In the genomic region with DNA sequence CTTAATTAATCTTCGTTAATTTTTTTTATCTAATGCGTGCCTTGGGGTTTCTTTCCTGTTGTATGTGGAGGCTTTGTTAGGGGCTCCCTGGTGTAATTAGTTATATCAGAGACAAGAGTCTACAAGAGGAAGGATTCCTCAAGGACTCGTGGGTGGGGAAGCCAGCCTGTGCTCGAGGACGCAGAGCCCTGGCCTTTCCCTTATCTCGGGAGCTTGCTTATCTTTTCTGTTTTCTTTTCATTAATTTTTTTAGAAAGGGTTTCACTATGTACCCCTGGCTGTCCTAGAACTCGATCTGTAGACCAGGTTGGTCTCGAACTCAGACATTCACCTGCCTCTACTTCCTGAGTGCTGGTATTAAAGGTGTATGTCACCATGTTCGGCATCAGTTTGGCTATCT, we compare ENCODE assay signal across 24 mouse cellular contexts. TPM values are rescaled to one million over a fixed set of nuclear protein-coding genes. Genes with fewer than 3 reads are reported as not detected.
DNase-seq lines count a peak whose midpoint lies in the region; ATAC-seq and TF ChIP-seq lines count a peak whose summit lies in the region.
"Had no signal": no experiment of that assay in that cellular context is flagged by ENCODE, and none has a peak within 500 bp of the region (broad histone marks: within the 10 kb centered on the region; RNA-seq: fewer than 3 reads in every experiment).

No protein-coding gene starts in this region.

- no peak for TF ChIP-seq CTCF in forebrain, postnatal 0 days (IDR thresholded peaks at IDR 0.05; ENCODE audit: low read depth)
- no peak for TF ChIP-seq CTCF in testis, adult 2 months (IDR thresholded peaks at IDR 0.05; ENCODE audit: control insufficient read depth, insufficient read depth, insufficient replicate concordance, low read depth, low read length)
- no peak for TF ChIP-seq CTCF in liver, embryonic 14.5 days (IDR thresholded peaks at IDR 0.05; ENCODE audit: low read depth)

- no peak for DNase-seq in forebrain, embryonic 11.5 days (ENCODE audit: low spot score)
- DNase-seq in forebrain, postnatal 0 days: no peak
- no peak for DNase-seq in testis, postnatal 14 days (ENCODE audit: low spot score)
- DNase-seq in liver, embryonic 14.5 days (ENCODE audit: low read depth in 3 of 3, low spot score in 3 of 3): no peak
- DNase-seq: cerebellum, adult 2 months; cerebellum, postnatal 36 days; gastrocnemius, postnatal 10 days; heart, postnatal 36 days; lung, postnatal 4 days; thymus, adult 18-20 months had no signal

- H3K4me1 ChIP-seq in forebrain, embryonic 11.5 days (replicated peaks; ENCODE audit: control insufficient read depth, insufficient read depth, low read length): no peaks in the 10 kb centered on the region
- H3K4me1 ChIP-seq in forebrain, postnatal 0 days (ENCODE audit: insufficient read depth): no peaks in the 10 kb centered on the region
- H3K4me1 ChIP-seq in testis, adult 2 months (ENCODE audit: control insufficient read depth, insufficient read depth, low read length): no peaks in the 10 kb centered on the region
- peaks cover 33 to 35% of the 10 kb centered on the region in 2 experiments for H3K4me1 ChIP-seq in liver, embryonic 14.5 days (replicated peaks; ENCODE audit: control insufficient read depth in 2 of 2, insufficient read depth in 2 of 2, low read length in 1 of 2)
- H3K4me1 ChIP-seq in hindbrain, embryonic 13.5 days (replicated peaks): no peaks in the 10 kb centered on the region
- H3K4me1 ChIP-seq in intestine, embryonic 16.5 days (ENCODE audit: control insufficient read depth, insufficient read depth, low read length): no peaks in the 10 kb centered on the region
- H3K4me1 ChIP-seq: forebrain, embryonic 13.5 days; hindbrain, embryonic 15.5 days; kidney, embryonic 15.5 days; limb, embryonic 12.5 days; midbrain, embryonic 13.5 days; neural tube, embryonic 12.5 days had no signal

- TF ChIP-seq EP300 in liver, embryonic 14.5 days (IDR thresholded peaks at IDR 0.05; ENCODE audit: low read depth): no peak

- no peaks in the 10 kb centered on the region for H3K9me3 ChIP-seq in forebrain, embryonic 11.5 days (ENCODE audit: control insufficient read depth, low read length)
- no peaks in the 10 kb centered on the region for H3K9me3 ChIP-seq in forebrain, postnatal 0 days (ENCODE audit: low read length)
- H3K9me3 ChIP-seq in liver, embryonic 14.5 days (ENCODE audit: control insufficient read depth, low read length): no peaks in the 10 kb centered on the region
- H3K9me3 ChIP-seq in hindbrain, embryonic 13.5 days: no peaks in the 10 kb centered on the region
- no peaks in the 10 kb centered on the region for H3K9me3 ChIP-seq in intestine, embryonic 16.5 days (ENCODE audit: control insufficient read depth, low read length)
- H3K9me3 ChIP-seq: forebrain, embryonic 13.5 days; hindbrain, embryonic 15.5 days; kidney, embryonic 15.5 days; limb, embryonic 12.5 days; midbrain, embryonic 13.5 days; neural tube, embryonic 12.5 days had no signal

- H3K27me3 ChIP-seq in forebrain, embryonic 11.5 days (ENCODE audit: control insufficient read depth, insufficient read depth, low read length): no peaks in the 10 kb centered on the region
- no peaks in the 10 kb centered on the region for H3K27me3 ChIP-seq in forebrain, postnatal 0 days (ENCODE audit: insufficient read depth, low read length)
- H3K27me3 ChIP-seq in testis, adult 2 months (ENCODE audit: control insufficient read depth, insufficient read depth, low read length): no peaks in the 10 kb centered on the region
- no peaks in the 10 kb centered on the region; the same call in 1 of the 2 replicates for H3K27me3 ChIP-seq in liver, embryonic 14.5 days (ENCODE audit: control insufficient read depth, insufficient read depth, low read length)
- peaks cover 8% of the 10 kb centered on the region; the same call in 1 of the 2 replicates for H3K27me3 ChIP-seq in hindbrain, embryonic 13.5 days
- no peaks in the 10 kb centered on the region for H3K27me3 ChIP-seq in intestine, embryonic 16.5 days (replicated peaks; ENCODE audit: control insufficient read depth, insufficient read depth, low read length)
- H3K27me3 ChIP-seq: hindbrain, embryonic 15.5 days; limb, embryonic 12.5 days had no signal

- H3K9ac ChIP-seq in forebrain, embryonic 11.5 days (ENCODE audit: low read length): no peak overlapping the region
- H3K9ac ChIP-seq in forebrain, postnatal 0 days: no peak overlapping the region
- H3K9ac ChIP-seq in liver, embryonic 14.5 days (replicated peaks): peak overlapping the region; percentile 66
- H3K9ac ChIP-seq in hindbrain, embryonic 13.5 days: no peak overlapping the region
- H3K9ac ChIP-seq in intestine, embryonic 16.5 days (ENCODE audit: low read depth, low read length): no peak overlapping the region
- H3K9ac ChIP-seq: forebrain, embryonic 13.5 days; hindbrain, embryonic 15.5 days; kidney, embryonic 15.5 days; limb, embryonic 12.5 days; lung, embryonic 14.5 days; midbrain, embryonic 13.5 days; neural tube, embryonic 12.5 days had no signal

- 79% methylated on average over 9 of the region's 9 CpGs for WGBS in forebrain, embryonic 11.5 days
- 71% methylated on average over 9 of the region's 9 CpGs for WGBS in forebrain, postnatal 0 days
- 21% methylated on average over 9 of the region's 9 CpGs for WGBS in liver, embryonic 14.5 days (ENCODE audit: insufficient replicate concordance)
- 80% methylated on average over 9 of the region's 9 CpGs for WGBS in hindbrain, embryonic 13.5 days
- WGBS in intestine, embryonic 16.5 days: 60% methylated on average over 9 of the region's 9 CpGs

- ATAC-seq in forebrain, embryonic 11.5 days (replicated peaks; ENCODE audit: low FRiP score): no peak
- ATAC-seq in forebrain, postnatal 0 days: no peak
- peak; percentile 45; the same call in 1 of the 2 replicates for ATAC-seq in liver, embryonic 14.5 days (ENCODE audit: insufficient read depth)
- no peak for ATAC-seq in hindbrain, embryonic 13.5 days (ENCODE audit: low FRiP score)
- ATAC-seq in intestine, embryonic 16.5 days: no peak
- ATAC-seq: forebrain, embryonic 13.5 days; midbrain, embryonic 13.5 days had no signal

- no peak for TF ChIP-seq POLR2A in testis, adult 2 months (IDR thresholded peaks at IDR 0.05; ENCODE audit: control insufficient read depth, low read depth, low read length)

- peak overlapping the region; percentile 25; the same call in 1 of the 2 replicates for H3K27ac ChIP-seq in forebrain, embryonic 11.5 days (ENCODE audit: low read depth, low read length)
- no peak overlapping the region for H3K27ac ChIP-seq in forebrain, postnatal 0 days (ENCODE audit: low read depth, low read length)
- peak overlapping the region; percentile 63; the same call in 1 of the 2 replicates for H3K27ac ChIP-seq in testis, adult 2 months (ENCODE audit: control insufficient read depth, insufficient read depth, low read depth, low read length)
- peak overlapping the region; percentile 93 for H3K27ac ChIP-seq in liver, embryonic 14.5 days
- no peak overlapping the region for H3K27ac ChIP-seq in hindbrain, embryonic 13.5 days
- no peak overlapping the region for H3K27ac ChIP-seq in intestine, embryonic 16.5 days (ENCODE audit: low read length)
- H3K27ac ChIP-seq: forebrain, embryonic 13.5 days; hindbrain, embryonic 15.5 days; kidney, embryonic 15.5 days; limb, embryonic 12.5 days; midbrain, embryonic 13.5 days; neural tube, embryonic 12.5 days had no signal

- no peaks in the 10 kb centered on the region for H3K36me3 ChIP-seq in forebrain, embryonic 11.5 days (ENCODE audit: control insufficient read depth, insufficient read depth, low read length)
- no peaks in the 10 kb centered on the region for H3K36me3 ChIP-seq in forebrain, postnatal 0 days (ENCODE audit: insufficient read depth)
- H3K36me3 ChIP-seq in testis, adult 2 months (ENCODE audit: control insufficient read depth, insufficient read depth, low read length): no peaks in the 10 kb centered on the region
- H3K36me3 ChIP-seq in liver, embryonic 14.5 days (replicated peaks; ENCODE audit: control insufficient read depth, insufficient read depth, low read depth): no peaks in the 10 kb centered on the region
- no peaks in the 10 kb centered on the region for H3K36me3 ChIP-seq in hindbrain, embryonic 13.5 days
- no peaks in the 10 kb centered on the region for H3K36me3 ChIP-seq in intestine, embryonic 16.5 days (ENCODE audit: control insufficient read depth, insufficient read depth, low read length)
- H3K36me3 ChIP-seq: hindbrain, embryonic 15.5 days; kidney, embryonic 15.5 days; limb, embryonic 12.5 days; midbrain, embryonic 13.5 days; neural tube, embryonic 12.5 days had no signal

- no peak overlapping the region for H3K4me3 ChIP-seq in forebrain, embryonic 11.5 days (ENCODE audit: low read depth, low read length)
- no peak overlapping the region for H3K4me3 ChIP-seq in forebrain, postnatal 0 days (ENCODE audit: low read depth, low read length)
- H3K4me3 ChIP-seq in testis, adult 2 months (ENCODE audit: control insufficient read depth, low read depth, low read length): no peak overlapping the region
- H3K4me3 ChIP-seq in liver, embryonic 14.5 days (ENCODE audit: insufficient read depth in 1 of 2, low read depth in 2 of 2, low read length in 2 of 2): no peak overlapping the region
- H3K4me3 ChIP-seq in hindbrain, embryonic 13.5 days: no peak overlapping the region
- no peak overlapping the region for H3K4me3 ChIP-seq in intestine, embryonic 16.5 days (ENCODE audit: low read length)
- H3K4me3 ChIP-seq: forebrain, embryonic 13.5 days; hindbrain, embryonic 15.5 days; kidney, embryonic 15.5 days; limb, embryonic 12.5 days; midbrain, embryonic 13.5 days; neural tube, embryonic 12.5 days had no signal

- H3K4me2 ChIP-seq in forebrain, embryonic 11.5 days (ENCODE audit: low read depth, low read length, severe bottlenecking): no peak overlapping the region
- H3K4me2 ChIP-seq in forebrain, postnatal 0 days (ENCODE audit: low read depth): no peak overlapping the region
- peak overlapping the region; percentile 47 for H3K4me2 ChIP-seq in liver, embryonic 14.5 days (ENCODE audit: low read depth)
- H3K4me2 ChIP-seq in hindbrain, embryonic 13.5 days: no peak overlapping the region
- H3K4me2 ChIP-seq in intestine, embryonic 16.5 days (ENCODE audit: low read depth, low read length): no peak overlapping the region
- H3K4me2 ChIP-seq: forebrain, embryonic 13.5 days; hindbrain, embryonic 15.5 days; kidney, embryonic 15.5 days; limb, embryonic 12.5 days; lung, embryonic 14.5 days; midbrain, embryonic 13.5 days; neural tube, embryonic 12.5 days had no signal

RNA-seq across cellular contexts. Expression of gene Clcn7, which starts 5.5 kb away (rescaled TPM):
- 24.2 and 25.4 TPM in 2 replicates for polyA plus RNA-seq in forebrain, embryonic 11.5 days (2014; fragmentation: Nextera tagmentation; extraction: Ambion mirVana)
- 29.2 and 33.1 TPM in 2 replicates for total RNA-seq in forebrain, postnatal 0 days (2014; rRNA removed)
- 14.8 and 19.0 TPM in 2 replicates for polyA plus RNA-seq in forebrain, postnatal 0 days (2015; fragmentation: Nextera tagmentation; extraction: Ambion mirVana)
- 14.1 and 14.8 TPM in 2 replicates for polyA plus RNA-seq in testis, adult 2 months (2012; rRNA removed)
- 7.1 and 7.9 TPM in 2 replicates for polyA plus RNA-seq in liver, embryonic 14.5 days (2012; rRNA removed)
- polyA plus RNA-seq in liver, embryonic 14.5 days (2014; fragmentation: Nextera tagmentation; extraction: Ambion mirVana): 8.7 and 8.8 TPM in 2 replicates
- polyA plus RNA-seq in hindbrain, embryonic 13.5 days (2015; fragmentation: Nextera tagmentation; extraction: Ambion mirVana): 24.9 and 30.4 TPM in 2 replicates
- 21.8 and 23.5 TPM in 2 replicates for polyA plus RNA-seq in intestine, embryonic 16.5 days (2015; fragmentation: Nextera tagmentation; extraction: Ambion mirVana)

RNA-seq across cellular contexts. Expression of gene Ptx4, which starts 7.1 kb away (rescaled TPM):
- 0.12 TPM in 1 of 2 replicates, not detected in the other for polyA plus RNA-seq in forebrain, embryonic 11.5 days (2014; fragmentation: Nextera tagmentation; extraction: Ambion mirVana)
- 1.2 TPM in 1 of 2 replicates, not detected in the other for total RNA-seq in forebrain, postnatal 0 days (2014; rRNA removed)
- polyA plus RNA-seq in forebrain, postnatal 0 days (2015; fragmentation: Nextera tagmentation; extraction: Ambion mirVana): 0.20 and 0.54 TPM in 2 replicates
- polyA plus RNA-seq in testis, adult 2 months (2012; rRNA removed): 0.23 and 0.40 TPM in 2 replicates
- polyA plus RNA-seq in liver, embryonic 14.5 days (2012; rRNA removed): not detected in 2 replicates
- not detected in 2 replicates for polyA plus RNA-seq in liver, embryonic 14.5 days (2014; fragmentation: Nextera tagmentation; extraction: Ambion mirVana)
- not detected in 2 replicates for polyA plus RNA-seq in hindbrain, embryonic 13.5 days (2015; fragmentation: Nextera tagmentation; extraction: Ambion mirVana)
- polyA plus RNA-seq in intestine, embryonic 16.5 days (2015; fragmentation: Nextera tagmentation; extraction: Ambion mirVana): 0.20 and 0.24 TPM in 2 replicates
- total RNA-seq: adrenal gland, adult 8-10 months had no signal
- polyA plus RNA-seq: cerebellum, adult 2 months; forebrain, embryonic 13.5 days; hindbrain, embryonic 15.5 days; lung, embryonic 14.5 days; midbrain, embryonic 13.5 days; neural tube, embryonic 12.5 days had no signal

RNA-seq across cellular contexts. Expression of gene Telo2, which starts 11.9 kb away (rescaled TPM):
- polyA plus RNA-seq in forebrain, embryonic 11.5 days (2014; fragmentation: Nextera tagmentation; extraction: Ambion mirVana): 41.2 and 45.4 TPM in 2 replicates
- total RNA-seq in forebrain, postnatal 0 days (2014; rRNA removed): 51.9 and 92.2 TPM in 2 replicates
- 32.4 and 35.6 TPM in 2 replicates for polyA plus RNA-seq in forebrain, postnatal 0 days (2015; fragmentation: Nextera tagmentation; extraction: Ambion mirVana)
- 5.4 and 7.0 TPM in 2 replicates for polyA plus RNA-seq in testis, adult 2 months (2012; rRNA removed)
- 8.0 and 8.7 TPM in 2 replicates for polyA plus RNA-seq in liver, embryonic 14.5 days (2012; rRNA removed)
- polyA plus RNA-seq in liver, embryonic 14.5 days (2014; fragmentation: Nextera tagmentation; extraction: Ambion mirVana): 11.0 and 12.1 TPM in 2 replicates
- polyA plus RNA-seq in hindbrain, embryonic 13.5 days (2015; fragmentation: Nextera tagmentation; extraction: Ambion mirVana): 41.9 and 45.5 TPM in 2 replicates
- 32.1 and 32.3 TPM in 2 replicates for polyA plus RNA-seq in intestine, embryonic 16.5 days (2015; fragmentation: Nextera tagmentation; extraction: Ambion mirVana)

RNA-seq across cellular contexts. Expression of gene Ccdc154, which starts 34.6 kb away (rescaled TPM):
- 0.08 TPM in 1 of 2 replicates, not detected in the other for polyA plus RNA-seq in forebrain, embryonic 11.5 days (2014; fragmentation: Nextera tagmentation; extraction: Ambion mirVana)
- total RNA-seq in forebrain, postnatal 0 days (2014; rRNA removed): 0.05 TPM in 1 of 2 replicates, not detected in the other
- polyA plus RNA-seq in forebrain, postnatal 0 days (2015; fragmentation: Nextera tagmentation; extraction: Ambion mirVana): not detected in 2 replicates
- 22.6 and 23.5 TPM in 2 replicates for polyA plus RNA-seq in testis, adult 2 months (2012; rRNA removed)
- polyA plus RNA-seq in liver, embryonic 14.5 days (2012; rRNA removed): not detected in 2 replicates
- 0.05 TPM in 1 of 2 replicates, not detected in the other for polyA plus RNA-seq in liver, embryonic 14.5 days (2014; fragmentation: Nextera tagmentation; extraction: Ambion mirVana)
- not detected in 2 replicates for polyA plus RNA-seq in hindbrain, embryonic 13.5 days (2015; fragmentation: Nextera tagmentation; extraction: Ambion mirVana)
- 0.15 and 0.18 TPM in 2 replicates for polyA plus RNA-seq in intestine, embryonic 16.5 days (2015; fragmentation: Nextera tagmentation; extraction: Ambion mirVana)
- total RNA-seq: heart, adult 8-10 months; heart, postnatal 36 days; left cerebral cortex, adult 8-10 months had no signal
- polyA plus RNA-seq: forebrain, embryonic 13.5 days; hindbrain, embryonic 15.5 days; intestine, postnatal 0 days; kidney, embryonic 15.5 days; limb, embryonic 12.5 days; midbrain, embryonic 13.5 days; neural tube, embryonic 12.5 days had no signal

RNA-seq across cellular contexts. Expression of gene Tmem204, which starts 44.3 kb away (rescaled TPM):
- 9.8 and 13.2 TPM in 2 replicates for polyA plus RNA-seq in forebrain, embryonic 11.5 days (2014; fragmentation: Nextera tagmentation; extraction: Ambion mirVana)
- 9.0 and 11.9 TPM in 2 replicates for total RNA-seq in forebrain, postnatal 0 days (2014; rRNA removed)
- 10.3 and 10.6 TPM in 2 replicates for polyA plus RNA-seq in forebrain, postnatal 0 days (2015; fragmentation: Nextera tagmentation; extraction: Ambion mirVana)
- 4.1 and 5.2 TPM in 2 replicates for polyA plus RNA-seq in testis, adult 2 months (2012; rRNA removed)
- polyA plus RNA-seq in liver, embryonic 14.5 days (2012; rRNA removed): 3.0 and 3.1 TPM in 2 replicates
- polyA plus RNA-seq in liver, embryonic 14.5 days (2014; fragmentation: Nextera tagmentation; extraction: Ambion mirVana): 4.3 TPM in 2 replicates
- 10.8 and 11.5 TPM in 2 replicates for polyA plus RNA-seq in hindbrain, embryonic 13.5 days (2015; fragmentation: Nextera tagmentation; extraction: Ambion mirVana)
- 22.2 and 25.8 TPM in 2 replicates for polyA plus RNA-seq in intestine, embryonic 16.5 days (2015; fragmentation: Nextera tagmentation; extraction: Ambion mirVana)

Comparison
In these comparisons a context has a peak if more than half of its experiments do, and no peak if none do; other contexts are left out.
1. H3K27ac ChIP-seq: peak in forebrain, embryonic 11.5 days (single experiment), testis, adult 2 months (single experiment) and liver, embryonic 14.5 days (single experiment); none in forebrain, postnatal 0 days (single experiment), hindbrain, embryonic 13.5 days (single experiment) and intestine, embryonic 16.5 days (single experiment).